Mouse (Mus musculus) liver, embryonic 14.5 days (tissue): ENCODE measurements at regions not wholly inside any gene's neighbourhood (a gene's known extent, or its start where the extent isn't known, plus 50 kb on each side); places are given as distances from the start of the nearest gene placed in this dataset.

Source experiments
- ATAC-seq: fragments of 200-750 bp; cut with Nextera tagmentation; 2 replicates; pipeline ENCODE4 v1.8.0; 2017; ENCODE audit warnings: moderate number of reproducible peaks, mild to moderate bottlenecking, moderate library complexity; ENCODE audit not compliant: insufficient read depth
- DNase-seq, 3 experiments: peaks; one replicate each; pipeline ENCODE4 v3.0.0-alpha.2; 2012 to 2013; ENCODE audit warnings: low read depth in 3 of 3, low spot score in 3 of 3
- H3K27ac ChIP-seq: fragments of 300-500 bp; sonication (generic); 2 replicates; pipeline ENCODE4 v1.5.1; 2014; ENCODE audit warnings: moderate library complexity, mild to moderate bottlenecking, control low read depth, inconsistent platforms
- H3K27me3 ChIP-seq: fragments of 300-500 bp; sonication (generic); 2 replicates; pipeline ENCODE4 v1.6.1; 2014; ENCODE audit warnings: mild to moderate bottlenecking, low read length, moderate library complexity; ENCODE audit not compliant: control insufficient read depth, insufficient read depth
- H3K36me3 ChIP-seq: fragments of 300-500 bp; sonication (generic); replicated peaks from 2 replicates; pipeline ENCODE4 v1.6.1; 2014; ENCODE audit warnings: low read depth; ENCODE audit not compliant: control insufficient read depth, insufficient read depth
- H3K4me1 ChIP-seq, 2 experiments: fragments of 200-500 bp in 1 of 2; fragments of 300-500 bp in 1 of 2; sonication (generic) in 1 of 2; replicated peaks; 2 replicates each; pipeline ENCODE4 v1.6.1; 2012 to 2014; ENCODE audit warnings: antibody characterized with exemption in 1 of 2, inconsistent platforms in 1 of 2, low read length in 1 of 2; ENCODE audit not compliant: control insufficient read depth in 2 of 2, insufficient read depth in 2 of 2
- H3K4me2 ChIP-seq: fragments of 300-500 bp; sonication (generic); 2 replicates; pipeline ENCODE4 v1.6.1; 2014; ENCODE audit warnings: low read depth, mild to moderate bottlenecking, control low read depth, moderate library complexity
- H3K4me3 ChIP-seq, 2 experiments: fragments of 200-500 bp in 1 of 2; fragments of 300-500 bp in 1 of 2; sonication (generic) in 1 of 2; 2 replicates each; pipeline ENCODE4 v1.5.1; 2012 to 2014; ENCODE audit warnings: low read depth in 2 of 2, low read length in 2 of 2, mild to moderate bottlenecking in 2 of 2, control low read depth in 1 of 2, inconsistent platforms in 1 of 2, moderate library complexity in 1 of 2; ENCODE audit not compliant: insufficient read depth in 1 of 2
- H3K9ac ChIP-seq: fragments of 300-500 bp; sonication (generic); replicated peaks from 2 replicates; pipeline ENCODE4 v1.6.1; 2014; ENCODE audit warnings: mild to moderate bottlenecking, control low read depth, moderate library complexity
- H3K9me3 ChIP-seq: fragments of 300-500 bp; sonication (generic); 2 replicates; pipeline ENCODE4 v1.6.1; 2016; ENCODE audit warnings: low read length, mixed read lengths; ENCODE audit not compliant: control insufficient read depth
- CTCF ChIP-seq: IDR thresholded peaks from 2 replicates; pipeline ENCODE4 v1.5.1; 2016; ENCODE audit warnings: antibody characterized with exemption, low read depth, control low read depth
- EP300 ChIP-seq: IDR thresholded peaks from 2 replicates; pipeline ENCODE4 v1.6.1; 2016; ENCODE audit warnings: antibody characterized with exemption, low read depth
- WGBS: fragments of 180-500 bp; shearing (Covaris S2); extraction: QIAGEN DNeasy Blood & Tissue Kit; methylation state at CpG from one replicate; pipeline ENCODE4 v1.1.7; 2014; ENCODE audit not compliant: insufficient replicate concordance; 5-methylcytosine and 5-hydroxymethylcytosine counted together

GRCm38 (mm10) chr12:29211946-29212345, 316.2 kb upstream of the Myt1l start:
- no peaks in the 10 kb centered on the region for H3K9me3 ChIP-seq
- no peak overlapping the region for H3K9ac ChIP-seq
- H3K27ac ChIP-seq: no peak overlapping the region
- no peaks in the 10 kb centered on the region for H3K27me3 ChIP-seq
- no peak for DNase-seq
- no peaks in the 10 kb centered on the region for H3K4me1 ChIP-seq
- no peak overlapping the region for H3K4me2 ChIP-seq
- TF ChIP-seq CTCF: no peak
- TF ChIP-seq EP300: no peak
- ATAC-seq: no peak
- H3K36me3 ChIP-seq: no peaks in the 10 kb centered on the region
- H3K4me3 ChIP-seq: no peak overlapping the region
- 39% methylated on average over 3 of the region's 3 CpGs for WGBS

- Histone ChIP-seq H3K9me3 (no peaks in the 10 kb centered on the region), H3K36me3 (no peaks in the 10 kb centered on the region), H3K4me1 (no peaks in the 10 kb centered on the region), H3K27ac (no peak overlapping the region), H3K9ac (no peak overlapping the region), H3K27me3 (no peaks in the 10 kb centered on the region), H3K4me3 (no peak overlapping the region), H3K4me2 (no peak overlapping the region)
- DNase-seq (no peak), ATAC-seq (no peak)
- WGBS: 61% methylated on average over 1 of the region's 1 CpGs
- no peak for TF ChIP-seq EP300
- no peak for TF ChIP-seq CTCF
These were observed 314.6 kb upstream of the Myt1l start for GRCm38 (mm10) chr12:29213625-29214024.

- no peak overlapping the region for H3K9ac ChIP-seq
These were observed 306.1 kb upstream of the Myt1l start for GRCm38 (mm10) chr12:29222099-29222498.

GRCm38 (mm10) chr12:29226001-29226400, 302.2 kb upstream of the Myt1l start:
- H3K9ac ChIP-seq: no peak overlapping the region
- TF ChIP-seq CTCF (no peak), EP300 (no peak)
- WGBS: 24% methylated on average over 1 of the region's 1 CpGs
- DNase-seq (no peak), ATAC-seq (no peak)
- H3K9me3 ChIP-seq: no peaks in the 10 kb centered on the region
- H3K36me3 ChIP-seq: no peaks in the 10 kb centered on the region
- no peaks in the 10 kb centered on the region for H3K4me1 ChIP-seq
- no peak overlapping the region for H3K4me2 ChIP-seq
- H3K4me3 ChIP-seq: no peak overlapping the region
- H3K27me3 ChIP-seq: no peaks in the 10 kb centered on the region
- H3K27ac ChIP-seq: no peak overlapping the region

More at GRCm38 (mm10) chr12:29222099-29222498, 306.1 kb upstream of the Myt1l start:
- Histone ChIP-seq H3K27ac (no peak overlapping the region), H3K9me3 (no peaks in the 10 kb centered on the region), H3K4me2 (no peak overlapping the region), H3K27me3 (no peaks in the 10 kb centered on the region), H3K4me1 (no peaks in the 10 kb centered on the region), H3K36me3 (no peaks in the 10 kb centered on the region), H3K4me3 (no peak overlapping the region)
- WGBS: 63% methylated on average over 6 of the region's 6 CpGs
- ATAC-seq (no peak), DNase-seq (no peak)
- TF ChIP-seq EP300 (no peak), CTCF (no peak)

GRCm38 (mm10) chr12:29232492-29233447, 295.4 kb upstream of the Myt1l start:
- H3K4me2 ChIP-seq: no peak overlapping the region
- H3K9ac ChIP-seq: no peak overlapping the region
- no peaks in the 10 kb centered on the region for H3K27me3 ChIP-seq
- no peak overlapping the region for H3K4me3 ChIP-seq
- no peak for ATAC-seq
- H3K27ac ChIP-seq: no peak overlapping the region
- 28% methylated on average over 16 of the region's 16 CpGs for WGBS
- no peaks in the 10 kb centered on the region for H3K36me3 ChIP-seq
- TF ChIP-seq CTCF (no peak), EP300 (no peak)
- no peaks in the 10 kb centered on the region for H3K4me1 ChIP-seq
- no peak for DNase-seq
- no peaks in the 10 kb centered on the region for H3K9me3 ChIP-seq
